Mouse (Mus musculus) retina, adult 2 months (tissue): ENCODE data around the gene Psenen.
A peak's percentile ranks its signal among the peaks of the same experiment; 100 is the strongest.

Source experiments
- DNase-seq: peaks from one replicate; pipeline ENCODE4 v3.0.0-alpha.2; 2012; ENCODE audit warnings: low read depth, low spot score

Psenen gene

GRCm38 (mm10) chr7:30588676-30589434 is 25.4 kb upstream of the Psenen start, which contains the start of gene Kmt2b:
Gene Kmt2b, minus strand, starts transcription at chr7:30588726.
- DNase-seq = peak; percentile 88

DNA sequence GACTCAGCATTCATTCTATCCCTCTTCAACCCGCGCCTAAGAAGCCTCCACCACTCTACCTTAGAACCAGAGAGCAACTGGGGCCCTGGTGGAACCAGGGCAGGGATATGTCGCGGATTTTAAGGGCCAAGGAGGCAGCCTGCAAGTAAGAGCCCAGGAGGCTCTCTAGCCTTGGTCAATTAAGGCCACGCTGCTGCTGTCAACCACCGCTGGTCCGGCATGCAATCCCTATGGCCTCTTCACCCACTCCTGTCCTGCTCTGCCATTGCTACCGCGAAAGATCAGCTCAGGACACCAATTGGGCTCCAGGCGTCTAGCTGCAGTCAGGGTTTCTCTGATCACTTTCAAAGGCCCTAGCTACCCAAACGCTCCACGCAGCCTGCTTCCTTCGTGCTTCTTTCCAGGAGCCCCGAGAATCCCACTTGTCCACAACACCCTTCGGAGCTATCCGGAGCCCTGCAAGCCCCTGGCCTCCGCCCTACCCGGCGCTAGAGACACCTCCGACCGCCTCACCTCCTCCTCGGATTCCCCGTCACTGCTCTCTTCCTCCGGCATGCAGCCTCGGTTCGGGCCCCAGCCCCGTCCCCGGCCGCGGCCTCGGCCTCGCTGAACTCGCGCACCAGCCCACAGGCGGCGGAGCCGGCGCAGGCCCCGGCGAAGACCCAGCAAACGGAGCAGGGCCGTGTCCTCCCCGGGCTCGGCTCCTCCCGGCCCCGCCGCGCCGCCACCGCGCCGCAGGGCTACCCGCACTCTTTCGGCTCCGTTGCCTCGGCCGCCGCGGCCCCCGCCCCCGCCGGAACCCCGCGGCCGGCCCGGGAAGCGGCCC is 24.6 kb upstream of the Psenen start:
- DNase-seq = no peak

DNA sequence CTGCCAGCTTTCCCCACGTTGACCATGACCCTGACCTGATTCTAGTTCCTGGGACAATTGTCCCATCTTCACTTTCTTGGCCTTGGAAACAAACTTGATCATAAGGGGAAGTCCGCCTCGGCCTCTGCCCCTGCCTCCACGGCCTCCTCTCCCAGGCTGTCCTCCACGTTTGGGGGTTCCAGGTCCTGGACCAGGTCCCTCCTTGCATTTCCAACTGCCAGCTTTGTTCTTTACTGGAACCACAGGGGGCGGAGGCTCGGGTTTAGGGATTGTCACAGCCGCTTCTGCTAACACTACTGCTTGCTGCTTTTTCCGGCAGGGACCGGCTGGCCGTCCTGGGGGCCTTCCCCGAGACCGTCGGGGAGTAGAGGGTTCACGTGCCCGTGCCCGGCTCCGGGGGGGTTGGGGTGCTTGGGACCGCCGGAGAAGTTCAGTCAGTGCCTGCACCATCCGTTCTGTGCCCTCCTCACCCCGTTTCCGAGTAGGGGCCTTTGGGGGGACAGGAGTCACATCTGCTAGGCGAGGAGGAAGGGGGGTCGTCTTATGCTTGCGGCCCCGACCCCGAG is 23.1 kb upstream of the Psenen start:
- no peak for DNase-seq

- DNase-seq = no peak
Observed at GRCm38 (mm10) chr7:30585170-30585569, 21.7 kb upstream of the Psenen start.

DNA sequence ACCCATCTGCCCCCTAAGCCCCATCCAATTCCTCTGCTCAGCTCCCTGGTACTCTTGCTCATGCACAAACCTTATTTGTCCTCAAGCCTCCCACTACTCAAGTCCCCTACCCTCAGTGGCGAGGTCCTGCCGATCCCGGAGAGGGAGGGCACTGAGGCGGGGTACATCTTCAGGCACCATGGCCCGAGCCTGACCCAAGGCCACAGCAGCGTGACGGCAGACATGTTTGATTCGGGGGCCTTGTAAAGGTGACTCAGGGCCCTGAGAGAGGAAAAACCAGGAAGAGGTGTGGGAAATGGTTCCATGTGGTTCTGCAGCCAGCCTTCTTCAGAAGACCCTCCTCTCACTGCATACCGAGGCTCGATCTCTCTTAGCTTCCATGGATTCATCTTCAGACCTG is 20.9 kb upstream of the Psenen start:
- no peak for DNase-seq

GRCm38 (mm10) chr7:30581547-30581946 is 18.1 kb upstream of the Psenen start:
- DNase-seq = no peak

DNA sequence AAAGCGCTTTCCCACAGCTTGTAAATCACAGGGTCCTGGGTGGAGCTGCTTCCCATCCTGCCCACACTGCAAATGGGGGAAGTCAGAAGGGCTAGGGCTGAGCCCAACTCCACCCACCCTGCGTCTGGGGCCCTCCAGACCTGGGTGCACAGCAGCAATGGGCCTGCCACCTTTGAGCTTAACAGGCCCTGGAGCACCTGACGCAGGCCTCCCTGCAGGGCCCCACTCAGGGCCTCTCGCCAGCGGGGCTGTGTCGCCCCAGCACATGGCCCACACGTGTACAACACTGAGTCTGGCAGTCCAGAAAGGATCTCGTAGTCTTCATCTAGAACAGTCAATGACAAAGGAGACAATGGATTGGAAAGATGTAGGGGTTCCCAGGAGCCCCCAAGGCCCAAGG is 16.5 kb upstream of the Psenen start:
- no peak for DNase-seq

DNA sequence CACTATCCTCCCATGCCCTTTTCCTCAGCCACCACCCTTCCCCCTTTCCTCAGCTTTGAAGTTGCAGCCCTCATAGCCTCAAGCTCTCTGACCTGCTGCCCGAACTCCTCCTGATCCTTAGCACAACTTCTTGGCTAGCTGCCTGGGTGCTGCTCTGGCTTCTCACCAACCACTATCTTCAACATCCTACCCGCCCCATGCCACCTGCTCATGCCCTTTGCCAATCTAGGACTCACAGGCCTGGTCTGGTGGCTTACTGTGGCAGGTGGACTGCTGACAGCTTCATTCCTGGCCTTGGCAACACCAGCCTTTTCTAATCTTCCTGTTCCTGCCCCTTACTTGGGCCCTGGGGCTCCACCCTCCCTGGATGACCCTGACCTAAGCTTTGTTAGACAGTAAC is 9.5 kb upstream of the Psenen start:
- no peak for DNase-seq

DNA sequence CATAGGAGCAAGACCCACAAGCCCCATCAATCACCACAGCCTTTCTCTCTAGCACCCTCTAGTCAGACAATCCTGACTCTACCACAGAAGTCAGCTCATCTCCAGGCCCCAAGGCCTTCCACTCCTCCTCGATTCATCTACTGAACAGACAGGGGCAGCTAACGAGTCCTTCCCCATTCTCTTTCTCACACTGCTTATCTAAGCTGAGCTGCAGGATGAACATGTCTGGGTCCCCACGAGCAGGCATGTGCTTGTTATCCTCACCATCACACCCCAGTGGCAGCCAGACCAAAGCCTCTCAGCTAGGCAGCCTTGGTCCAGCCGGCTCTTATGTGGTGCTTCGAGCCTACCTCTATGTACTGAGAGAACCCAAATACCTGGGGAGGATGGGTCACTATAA is 9.0 kb upstream of the Psenen start:
- DNase-seq = no peak

- no peak for DNase-seq
Observed at GRCm38 (mm10) chr7:30567555-30567954, 4.1 kb upstream of the Psenen start.

DNA sequence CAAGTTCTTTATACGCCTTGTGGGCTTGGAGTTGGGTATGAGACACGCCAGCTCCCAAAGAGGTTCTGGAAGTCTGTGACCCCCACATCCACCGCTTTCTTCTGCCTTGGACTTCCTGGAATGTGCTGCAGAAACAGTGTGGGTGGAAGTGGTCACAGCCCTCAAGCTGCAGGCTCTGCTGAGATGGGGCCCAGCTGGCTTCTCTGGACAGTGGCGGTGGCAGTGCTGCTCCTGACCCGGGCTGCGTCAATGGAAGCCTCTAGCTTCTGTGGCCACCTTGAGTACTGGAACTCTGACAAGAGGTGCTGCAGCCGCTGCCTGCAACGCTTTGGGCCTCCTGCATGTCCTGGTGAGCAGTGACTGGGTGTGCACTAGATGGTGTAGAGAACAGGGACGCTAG is 2.6 kb upstream of the Psenen start:
- no peak for DNase-seq

DNA sequence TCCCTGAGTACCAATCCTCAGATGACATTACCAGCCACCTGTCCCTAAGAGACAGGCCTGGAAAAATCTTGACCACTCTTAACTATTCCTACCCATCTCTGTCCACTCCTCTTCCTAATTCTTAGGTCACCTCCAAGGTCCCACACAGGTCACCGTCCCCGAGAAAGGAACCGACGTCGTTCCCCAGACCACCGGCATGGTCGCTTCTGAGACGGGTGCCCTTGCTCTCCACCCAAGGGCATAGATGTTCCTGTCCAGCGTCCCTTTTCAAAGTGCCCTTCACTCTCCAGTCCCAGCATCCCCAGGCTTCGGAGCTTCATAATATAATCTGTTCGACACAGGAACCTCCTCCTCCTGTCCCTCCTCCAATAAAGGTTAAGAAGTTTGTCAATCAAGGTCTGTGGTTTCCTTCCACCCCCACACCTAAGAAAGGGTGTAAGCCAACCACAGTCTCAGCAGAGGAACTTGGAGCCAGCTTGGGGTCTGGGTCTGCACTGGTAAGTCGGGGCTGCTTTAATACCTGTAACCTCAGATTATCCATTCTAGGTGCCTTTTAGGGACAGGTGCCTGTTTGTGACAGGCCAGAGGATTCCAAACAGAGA is 1.6 kb upstream of the Psenen start, which contains the start of gene Igflr1:
Igflr1 (plus strand) TSS at position 458 of the 602 bp plus-strand sequence.
- DNase-seq = no peak

GRCm38 (mm10) chr7:30563906-30564280 is 466 bp upstream of the Psenen start:
- no peak for DNase-seq

DNA sequence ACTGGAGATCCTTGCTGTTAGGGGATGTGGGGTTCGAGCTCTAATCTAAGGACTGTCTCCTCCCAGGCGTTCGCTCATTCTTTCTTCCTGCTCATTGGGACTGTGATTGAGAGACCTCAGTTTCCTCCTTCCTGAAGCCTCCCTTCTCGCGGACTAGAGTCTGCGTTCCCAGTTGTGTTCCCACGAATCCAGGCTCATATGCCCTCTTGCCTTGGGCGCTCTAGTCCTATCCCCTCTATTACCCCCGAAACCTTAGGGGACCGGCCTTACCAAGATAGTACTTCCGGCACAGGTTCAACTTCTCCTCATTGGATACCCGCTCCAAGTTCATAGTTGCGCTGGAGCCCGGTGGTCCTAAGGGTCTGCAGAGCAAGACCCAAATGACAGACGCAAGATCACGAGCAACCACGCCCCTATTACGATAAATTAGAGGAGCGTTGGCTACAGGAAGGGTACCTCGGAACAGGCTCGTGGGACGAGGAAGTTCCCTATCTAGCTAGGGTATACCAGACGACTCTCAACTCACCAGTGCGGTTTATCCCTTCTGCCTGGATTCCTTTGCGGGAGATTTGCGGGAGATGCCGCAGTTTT is 806 bp downstream of the Psenen start:
- DNase-seq = no peak

- DNase-seq = no peak
Observed at GRCm38 (mm10) chr7:30560296-30560695, 3.1 kb downstream of the Psenen start.

- peak; percentile 96 for DNase-seq
Observed at GRCm38 (mm10) chr7:30559443-30559954, 3.9 kb downstream of the Psenen start, which contains the start of gene Lin37. Gene Lin37, minus strand, starts transcription at chr7:30559838.

GRCm38 (mm10) chr7:30558656-30559442 is 4.6 kb downstream of the Psenen start:
- no peak for DNase-seq

GRCm38 (mm10) chr7:30557901-30558514 is 5.4 kb downstream of the Psenen start:
- no peak for DNase-seq

- no peak for DNase-seq
Observed at GRCm38 (mm10) chr7:30556894-30557536, 6.4 kb downstream of the Psenen start.
